Mouse (Mus musculus) regulatory T cell (primary cell): ENCODE results near the gene Ryr3.

ENCODE experiments used
- in situ Hi-C: fragments of 300-600 bp; cut with MboI, MseI; formaldehyde crosslinking; loops from one replicate; pipeline ENCODE4 v1.15.1; 2025; ENCODE audit warnings: high pct_unique_total_duplicates

Gene Ryr3

DNA sequence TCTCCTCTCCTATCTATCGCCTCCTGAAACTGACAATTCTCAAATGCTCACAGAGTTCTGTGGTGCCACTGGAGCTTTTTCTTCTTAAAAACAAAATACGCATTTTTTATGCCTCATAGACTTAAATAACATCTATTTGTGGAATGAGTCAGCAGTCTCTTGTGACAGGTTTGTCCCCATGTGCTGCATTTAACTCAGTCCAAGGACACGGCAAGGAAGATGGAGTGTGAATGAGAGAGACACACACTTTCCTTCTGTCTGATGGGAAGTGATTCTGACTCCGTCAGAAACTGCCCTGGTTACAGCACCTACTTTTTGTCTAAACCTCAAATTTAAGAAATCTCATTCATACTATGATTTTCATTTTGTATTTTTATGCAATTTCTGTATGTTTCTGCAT lies 306.3 kb downstream of the Ryr3 start:
- in situ Hi-C loops: no loop called here

DNA sequence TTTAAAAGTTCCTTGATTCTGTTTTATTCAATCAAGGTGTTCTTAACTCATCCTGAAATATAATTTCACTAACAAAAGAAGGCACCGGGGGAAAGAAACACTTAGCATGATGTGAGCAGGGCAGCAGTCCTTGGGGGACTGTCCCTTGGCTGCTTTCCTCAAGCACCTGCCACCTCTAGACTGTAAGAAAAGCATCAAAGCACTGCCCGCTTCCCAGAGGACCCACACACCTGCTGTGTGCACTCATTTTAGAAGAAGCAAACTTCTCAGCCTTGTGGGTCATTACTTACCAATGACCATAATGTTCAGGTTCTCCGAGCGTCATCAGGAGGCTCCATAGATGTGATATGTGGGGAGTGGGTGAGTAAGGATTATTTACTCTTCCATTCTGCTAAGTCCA lies 307.8 kb downstream of the Ryr3 start:
- in situ Hi-C loops: no loop called here

DNA sequence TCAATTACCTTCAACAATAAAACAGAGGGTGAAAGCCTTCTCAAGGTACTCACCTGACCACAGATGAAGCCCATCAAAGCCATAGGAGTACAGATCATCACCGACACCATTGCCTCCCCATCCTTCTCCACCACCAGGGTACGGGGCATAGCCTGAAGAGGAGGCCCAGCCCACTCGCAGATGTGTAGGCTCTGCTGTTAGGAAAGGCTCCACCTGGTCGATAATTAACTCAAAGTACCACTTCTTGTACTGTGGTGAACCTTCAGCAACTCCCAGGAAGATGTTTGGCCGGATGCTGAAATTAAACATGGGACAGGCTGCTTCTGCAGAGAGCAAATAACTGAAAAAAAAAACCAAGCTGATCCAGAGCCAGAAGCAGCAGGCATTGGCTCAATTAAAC lies 316.1 kb downstream of the Ryr3 start:
- in situ Hi-C loops: no loop called here

DNA sequence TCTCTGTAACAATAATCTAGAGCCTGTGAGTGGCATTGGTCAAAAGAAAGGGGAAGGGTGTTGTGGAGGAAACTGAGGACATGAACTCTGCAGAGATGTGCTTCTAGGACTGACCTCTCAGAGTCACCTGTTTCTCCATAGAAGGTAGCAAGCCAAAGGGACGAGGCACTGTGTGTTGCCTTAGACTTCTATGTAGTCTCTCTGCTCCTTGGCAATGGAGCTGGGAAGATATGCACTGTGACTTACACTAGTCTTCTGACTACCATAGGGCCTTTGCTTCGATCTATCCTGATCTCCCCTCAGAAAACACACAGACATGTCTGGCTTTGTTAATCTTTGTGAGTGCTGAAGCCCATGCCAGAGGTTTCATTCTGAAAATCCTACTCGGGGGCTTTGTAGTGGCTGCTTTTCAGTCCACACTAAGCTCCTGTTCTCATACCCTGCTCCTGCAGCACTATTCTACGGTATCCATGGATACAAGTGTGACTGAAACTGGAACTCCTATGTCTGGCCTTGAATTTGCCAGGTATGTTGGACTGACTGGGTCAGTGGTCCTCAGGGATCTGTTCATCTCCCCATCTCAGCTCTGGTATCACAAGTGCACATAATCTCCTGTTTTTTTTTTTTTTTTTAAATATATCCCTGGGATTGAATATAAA lies 332.3 kb downstream of the Ryr3 start:
- in situ Hi-C loops: no loop called here

DNA sequence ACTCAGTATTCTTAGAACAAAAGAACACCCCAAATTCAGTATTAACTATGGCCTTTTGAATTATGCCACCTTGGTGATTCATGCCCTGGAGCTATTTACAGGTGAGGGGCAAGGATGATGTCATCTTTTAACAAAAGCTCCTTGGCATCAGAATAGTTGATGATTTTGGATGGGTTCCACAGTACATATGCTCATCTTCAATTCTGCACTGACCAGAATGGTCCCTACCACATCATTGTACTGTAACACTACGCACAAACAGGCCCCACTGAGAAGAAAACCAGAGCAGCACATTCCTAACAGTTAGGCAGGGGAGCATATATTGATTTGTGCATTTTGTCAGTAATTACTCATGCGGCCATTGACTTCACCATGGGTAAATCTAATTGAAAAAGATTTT lies 335.1 kb downstream of the Ryr3 start:
- in situ Hi-C loops: no loop called here

DNA sequence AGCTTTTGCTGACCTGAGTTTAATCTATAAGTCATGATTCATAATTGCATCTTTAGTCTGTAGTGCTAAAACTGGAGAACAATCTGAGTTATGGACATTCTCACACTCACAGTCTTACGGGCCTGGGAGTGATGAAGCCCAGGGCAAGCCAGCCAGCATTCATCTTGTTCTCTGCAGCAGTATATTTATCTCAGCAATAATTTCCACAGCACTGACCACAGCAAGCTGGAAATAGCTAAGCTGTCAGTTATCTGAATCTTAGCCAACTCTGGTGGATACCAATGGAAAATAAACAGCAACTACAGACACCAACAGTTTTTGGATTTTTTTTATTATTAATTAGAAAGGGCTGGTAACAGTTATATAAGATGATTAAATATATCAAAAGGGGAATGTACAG lies 335.5 kb downstream of the Ryr3 start:
- in situ Hi-C loops: no loop called here

DNA sequence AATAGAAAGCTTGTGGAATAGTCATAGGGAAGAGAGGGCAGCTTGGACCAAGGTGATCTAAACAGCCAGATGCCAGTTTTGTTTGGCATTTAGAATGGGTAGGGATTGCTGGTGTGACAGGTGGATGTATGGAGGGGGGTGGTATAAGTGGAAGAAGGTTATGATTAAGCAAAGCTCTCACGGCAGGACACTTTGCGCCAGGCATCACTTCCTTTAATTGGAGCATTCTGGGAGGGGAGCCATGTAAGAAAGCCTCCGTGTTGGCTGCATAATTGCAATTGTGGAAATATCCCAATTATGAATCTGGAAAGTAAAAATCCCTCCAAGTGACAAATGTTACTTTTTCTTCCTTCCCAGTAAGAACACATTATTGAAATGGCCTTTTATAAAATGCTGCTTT lies 339.5 kb downstream of the Ryr3 start:
- in situ Hi-C loops: no loop called here

DNA sequence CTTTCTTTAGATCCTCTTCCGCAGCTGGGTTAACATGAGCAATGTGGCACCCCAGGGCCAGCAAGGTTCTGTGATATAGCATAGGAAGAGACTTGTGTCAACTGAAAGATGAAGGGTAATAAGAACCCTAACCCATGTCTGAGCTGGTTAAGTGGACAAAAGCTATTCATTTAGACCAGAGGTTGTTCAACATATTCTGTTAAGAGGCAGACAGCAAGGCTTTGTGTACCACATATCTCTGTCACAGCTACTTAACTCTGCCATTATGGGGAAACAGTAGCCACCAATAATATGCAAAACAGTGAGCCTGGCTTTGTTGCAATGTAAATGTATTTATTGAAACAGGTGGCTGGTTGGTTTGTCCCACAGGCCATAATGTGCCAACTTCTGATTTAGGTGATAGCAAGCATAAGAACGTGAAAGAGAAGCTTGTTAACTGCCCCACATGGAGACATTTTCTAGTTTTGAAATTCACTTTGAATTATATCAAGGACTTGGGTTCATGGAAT lies 350.8 kb downstream of the Ryr3 start:
- in situ Hi-C loops: no loop called here

DNA sequence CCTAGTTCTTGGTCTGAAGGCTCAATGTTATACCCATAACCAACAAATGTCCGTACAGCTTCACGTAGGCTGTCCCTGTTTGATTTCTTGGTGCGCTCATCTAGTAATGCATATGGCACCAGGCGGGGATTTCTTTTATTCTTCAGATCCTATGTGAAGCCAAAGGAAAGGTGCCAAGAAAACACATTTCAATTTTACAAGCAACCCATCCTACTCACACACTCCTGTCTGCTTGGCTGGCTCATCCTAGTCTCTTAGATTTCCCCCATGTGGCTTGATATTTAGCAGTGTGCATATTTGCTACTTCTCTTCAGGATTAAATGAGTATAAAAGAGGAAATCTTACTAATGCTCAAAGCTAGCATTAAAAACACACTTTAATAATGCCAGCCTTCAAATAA lies 355.1 kb downstream of the Ryr3 start:
- in situ Hi-C loops: no loop called here

DNA sequence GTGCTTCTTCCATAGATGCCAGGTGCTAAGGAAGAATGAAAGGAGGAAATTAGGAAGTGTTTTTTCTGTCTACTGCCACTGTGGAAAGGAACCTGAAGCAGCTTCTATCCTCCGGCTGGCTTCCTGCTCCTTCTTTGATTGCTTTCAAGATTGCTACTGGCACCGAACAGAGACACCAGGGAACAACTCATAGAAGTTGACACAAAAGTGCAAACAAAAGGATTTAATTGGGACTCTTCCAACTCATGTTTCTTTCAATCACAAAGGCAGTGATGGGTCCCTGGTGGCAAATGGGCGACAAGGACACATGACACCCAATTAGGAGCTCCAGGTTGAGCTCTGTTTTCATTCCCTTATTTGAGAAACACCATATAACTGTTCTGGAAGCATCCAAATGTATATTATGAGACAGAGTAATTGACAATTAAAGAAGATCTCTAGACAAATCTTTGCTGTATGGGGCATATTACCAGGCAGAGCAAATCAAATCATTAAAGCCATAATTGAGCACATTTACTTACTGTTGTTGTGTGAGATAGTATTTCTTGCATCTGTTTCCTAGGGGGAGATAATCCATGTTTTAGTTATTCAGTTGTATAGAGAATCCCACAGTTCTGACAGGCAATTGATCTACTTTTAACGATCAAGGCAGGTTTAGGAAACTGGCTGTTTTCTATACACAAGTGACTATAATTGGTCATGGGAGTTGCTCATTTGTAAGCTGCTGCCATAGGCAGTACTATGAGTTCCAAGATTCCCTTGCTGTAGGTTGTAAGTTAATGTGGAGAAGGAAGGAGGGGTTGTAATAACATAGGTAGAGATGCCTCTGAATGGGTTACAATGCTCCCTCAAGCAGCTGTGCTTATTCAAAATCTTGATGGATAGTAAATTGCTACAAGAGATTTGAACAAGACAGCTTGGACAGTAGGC lies 371.0 kb downstream of the Ryr3 start:
- in situ Hi-C loops: no loop called here

DNA sequence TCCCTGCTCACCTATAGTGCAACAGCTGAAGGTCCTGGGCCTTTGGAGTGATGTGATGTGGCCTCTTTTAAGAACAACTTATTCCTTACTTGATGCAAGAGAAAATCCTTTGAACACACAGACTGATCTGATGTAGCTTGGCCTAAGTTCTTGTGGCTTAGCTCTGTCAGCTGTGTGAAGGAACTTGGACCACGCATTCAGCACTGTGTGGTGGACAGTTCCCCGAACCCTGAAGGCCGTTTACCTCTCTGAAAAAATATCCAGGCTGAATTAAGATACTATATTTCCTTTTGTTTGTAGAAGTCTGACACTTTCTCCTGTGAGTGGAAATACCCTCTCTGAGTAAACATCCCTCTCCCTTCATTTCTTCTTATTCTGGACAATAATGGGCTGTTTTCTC lies 374.0 kb downstream of the Ryr3 start:
- in situ Hi-C loops: no loop called here

DNA sequence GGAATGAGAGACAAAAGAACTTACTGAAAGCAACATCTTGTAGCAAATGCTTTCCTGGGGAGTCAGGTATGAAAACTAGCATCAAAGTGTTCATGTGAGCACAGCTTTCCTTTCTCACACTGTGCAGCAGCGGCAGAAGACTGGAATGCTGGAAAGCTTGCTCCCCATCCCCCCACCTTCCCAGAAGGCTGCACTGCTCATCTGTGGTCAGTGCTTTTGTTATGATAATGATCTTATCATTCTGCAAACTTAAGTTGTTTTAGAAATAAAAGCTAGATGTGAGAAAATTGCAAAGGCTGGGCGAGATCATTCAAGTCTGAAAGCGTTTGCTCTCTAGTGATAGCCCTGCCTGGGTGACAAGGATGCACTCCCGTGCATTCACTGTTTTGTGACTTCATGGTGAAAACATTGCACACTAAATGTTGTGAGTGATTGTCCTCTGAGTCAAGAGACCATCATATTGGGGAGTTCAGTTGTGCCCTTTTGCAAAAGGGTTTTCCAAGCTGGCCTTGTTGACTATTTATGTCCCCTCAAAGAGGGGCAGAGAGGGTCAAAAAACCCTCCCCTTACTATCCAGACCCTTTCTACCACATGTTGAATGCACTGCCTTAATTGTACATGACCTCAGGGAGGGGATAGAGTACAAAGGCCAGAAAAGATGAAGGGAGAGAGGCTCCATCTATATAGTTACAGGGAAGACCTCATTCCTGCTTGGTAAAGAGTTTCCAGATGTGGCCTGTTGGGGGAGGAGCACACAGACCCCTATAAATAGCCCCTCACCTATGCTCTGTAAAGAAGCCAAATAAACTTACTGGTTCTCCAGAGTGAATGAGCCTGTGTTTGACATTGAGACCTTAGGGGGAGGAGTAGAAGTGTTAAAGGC lies 385.2 kb downstream of the Ryr3 start:
- in situ Hi-C loops: no loop called here

DNA sequence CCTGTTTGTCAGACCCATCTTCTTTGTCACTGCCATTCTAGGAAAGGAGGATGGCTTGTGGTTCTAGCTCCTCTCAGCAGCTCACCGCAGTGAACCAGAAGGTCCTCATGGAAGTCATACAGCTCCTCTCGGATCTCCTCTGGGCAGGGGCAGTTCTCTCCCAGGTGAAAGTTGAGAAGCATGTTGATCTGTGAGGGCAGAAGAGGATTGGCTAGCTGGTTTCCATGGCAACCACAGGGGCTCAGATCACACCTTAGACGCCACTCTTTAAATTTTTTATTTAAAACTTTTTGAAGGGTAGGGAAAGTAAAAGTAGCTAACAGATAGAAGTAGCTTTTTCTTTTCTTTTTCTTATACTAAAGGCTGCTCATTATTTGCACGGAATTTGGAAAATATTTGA lies 390.3 kb downstream of the Ryr3 start:
- in situ Hi-C loops: no loop called here

DNA sequence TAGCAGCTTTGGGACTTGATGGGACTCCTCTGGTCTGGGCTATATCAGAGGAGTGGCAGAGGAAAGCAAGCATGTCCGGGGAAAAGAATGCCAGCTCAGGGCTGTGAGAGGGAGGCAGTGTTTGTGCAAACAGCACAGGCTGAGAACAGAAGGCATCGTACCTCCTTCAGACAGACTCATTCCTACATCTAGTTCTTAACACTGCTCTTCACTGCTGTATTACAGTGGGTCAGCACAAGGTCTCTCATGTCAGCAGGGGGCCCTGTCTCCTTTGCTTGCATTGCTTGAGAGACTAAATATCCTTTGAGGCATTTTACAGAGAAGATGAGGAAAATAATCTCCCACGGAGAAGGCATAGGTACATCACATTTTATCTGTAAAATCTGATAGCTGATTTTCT lies 394.2 kb downstream of the Ryr3 start:
- in situ Hi-C loops: no loop called here

DNA sequence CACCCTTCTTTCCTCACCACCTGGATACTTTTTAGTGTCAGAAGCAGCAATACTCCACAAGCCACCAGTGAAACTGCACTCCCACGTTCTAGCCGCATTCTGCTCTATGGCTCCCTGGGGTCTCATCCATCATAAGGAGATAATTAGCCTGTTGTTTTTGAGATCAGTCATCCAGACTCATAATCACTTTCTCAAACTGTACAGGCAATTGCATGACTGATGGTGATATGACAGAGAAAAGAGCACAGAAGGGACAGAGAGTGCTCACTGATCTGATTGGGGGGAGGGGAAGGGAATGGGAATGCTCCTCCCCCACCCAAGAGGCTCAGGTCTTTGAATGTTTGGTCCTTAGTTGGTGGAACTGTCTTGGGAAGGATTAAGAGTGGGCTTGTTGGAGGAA lies 397.8 kb downstream of the Ryr3 start:
- in situ Hi-C loops: no loop called here

DNA sequence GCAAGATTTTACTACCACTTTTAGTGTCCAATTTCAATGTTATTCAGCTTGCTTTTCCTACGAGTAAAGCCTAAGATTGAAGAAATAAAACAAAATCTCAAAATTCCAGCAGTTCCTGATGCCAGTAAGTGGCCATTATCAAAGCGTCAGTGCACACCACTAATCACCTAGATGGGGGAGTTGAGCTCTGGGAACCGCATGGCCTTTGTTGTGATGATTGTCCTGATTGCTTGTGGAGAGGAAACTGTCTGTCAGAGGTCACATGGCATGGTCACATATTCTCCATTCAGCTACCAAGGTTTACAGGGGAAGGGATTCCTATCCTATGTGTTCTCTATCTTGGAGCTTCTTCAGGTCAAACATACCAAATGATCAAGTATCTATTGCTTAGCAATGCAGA lies 399.9 kb downstream of the Ryr3 start:
- in situ Hi-C loops: no loop called here

DNA sequence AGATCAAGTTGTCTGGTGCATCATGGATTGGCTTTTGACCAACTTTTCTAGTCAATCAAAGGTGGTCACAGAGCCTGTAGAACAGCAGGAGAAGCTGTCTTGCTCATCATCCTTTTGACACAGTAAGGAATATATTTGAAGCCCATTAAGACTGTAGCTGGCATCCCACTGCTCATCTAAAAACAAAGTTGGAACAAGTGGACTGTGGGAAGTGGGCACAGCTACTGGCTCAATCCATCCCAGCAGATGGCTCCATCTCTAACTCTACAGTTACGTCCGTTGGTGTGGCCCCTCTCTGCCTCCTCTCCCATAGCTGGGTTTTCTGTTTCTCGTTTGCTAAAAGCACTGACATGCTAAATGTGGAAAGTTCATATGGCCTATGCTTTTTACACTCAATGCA lies 400.9 kb downstream of the Ryr3 start:
- in situ Hi-C loops: no loop called here

DNA sequence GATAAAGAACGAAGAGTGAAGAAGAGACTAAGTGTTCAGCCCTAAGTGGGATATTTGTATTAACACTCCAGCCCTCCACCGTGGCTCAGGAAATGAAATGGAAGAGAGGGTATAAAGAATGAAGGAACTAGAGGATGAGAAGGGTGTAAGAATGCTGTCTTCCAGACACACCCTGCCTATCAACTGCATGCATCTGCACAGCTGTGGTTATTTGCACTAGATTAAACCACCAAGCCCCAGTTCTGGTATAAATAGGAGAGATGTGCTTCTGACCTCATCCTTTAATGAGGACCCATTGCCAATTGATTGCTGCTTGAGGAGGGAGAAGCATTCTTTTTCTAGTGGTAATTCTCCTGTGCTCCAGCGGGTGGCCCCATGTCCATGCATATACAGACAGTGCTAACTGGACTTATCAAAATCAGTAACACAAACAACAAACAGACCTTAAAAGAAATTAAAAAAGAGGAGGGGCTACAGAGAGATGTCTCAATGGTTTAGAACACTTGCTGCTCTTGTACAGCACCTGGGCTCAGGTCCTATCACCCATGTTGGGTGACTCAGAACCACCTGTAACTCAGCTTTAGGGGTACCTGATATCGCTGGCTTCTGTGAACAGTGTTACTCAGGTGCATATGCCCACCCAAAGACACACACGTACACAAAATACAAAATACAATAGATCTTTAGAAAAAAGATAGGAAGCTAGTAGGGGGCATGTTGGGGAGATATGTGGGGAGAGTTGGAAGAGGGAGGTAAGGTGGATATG lies 404.1 kb downstream of the Ryr3 start:
- in situ Hi-C loops: no loop called here

DNA sequence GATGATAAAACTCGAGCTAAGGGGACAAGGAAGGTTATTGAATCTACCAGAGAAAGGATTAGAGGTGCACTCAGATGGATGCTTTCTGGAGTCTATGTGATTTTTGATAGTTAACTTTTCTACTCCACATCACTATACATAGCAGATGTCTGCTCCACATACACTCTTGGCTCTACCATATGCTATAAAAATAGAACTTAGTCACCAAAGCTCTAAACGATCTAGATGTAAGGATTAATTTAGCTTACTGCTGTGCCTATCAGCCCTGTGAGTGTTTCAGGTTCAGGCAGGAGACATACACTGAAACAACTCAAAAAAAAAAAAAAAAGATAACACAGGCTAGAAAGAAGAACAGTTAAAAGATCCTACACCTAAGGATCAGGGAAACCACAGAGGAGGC lies 410.9 kb downstream of the Ryr3 start:
- in situ Hi-C loops: loop anchor here (10.0 kb wide), 1 partner anchor 499 kb away; no protein-coding TSS in a partner anchor

DNA sequence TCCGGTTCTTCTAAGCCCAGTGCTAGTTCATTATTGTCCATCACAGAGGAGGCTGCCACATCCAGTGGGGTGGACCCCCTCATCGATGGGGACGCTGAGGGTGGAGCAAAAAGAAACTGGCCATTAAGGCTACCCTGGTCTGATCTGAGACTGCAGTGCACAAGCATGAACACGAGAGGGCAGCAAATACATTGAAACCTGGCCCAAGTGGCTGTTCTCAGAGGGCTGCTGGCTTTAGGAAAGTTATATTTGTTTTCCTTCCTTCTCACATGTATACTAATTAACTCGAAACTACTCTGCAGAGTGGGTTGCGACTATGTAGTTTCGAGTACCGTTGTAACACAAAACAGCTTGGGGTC lies 416.9 kb downstream of the Ryr3 start:
- in situ Hi-C loops: loop anchor here (10.0 kb wide), 1 partner anchor 505 kb away; no protein-coding TSS in a partner anchor

DNA sequence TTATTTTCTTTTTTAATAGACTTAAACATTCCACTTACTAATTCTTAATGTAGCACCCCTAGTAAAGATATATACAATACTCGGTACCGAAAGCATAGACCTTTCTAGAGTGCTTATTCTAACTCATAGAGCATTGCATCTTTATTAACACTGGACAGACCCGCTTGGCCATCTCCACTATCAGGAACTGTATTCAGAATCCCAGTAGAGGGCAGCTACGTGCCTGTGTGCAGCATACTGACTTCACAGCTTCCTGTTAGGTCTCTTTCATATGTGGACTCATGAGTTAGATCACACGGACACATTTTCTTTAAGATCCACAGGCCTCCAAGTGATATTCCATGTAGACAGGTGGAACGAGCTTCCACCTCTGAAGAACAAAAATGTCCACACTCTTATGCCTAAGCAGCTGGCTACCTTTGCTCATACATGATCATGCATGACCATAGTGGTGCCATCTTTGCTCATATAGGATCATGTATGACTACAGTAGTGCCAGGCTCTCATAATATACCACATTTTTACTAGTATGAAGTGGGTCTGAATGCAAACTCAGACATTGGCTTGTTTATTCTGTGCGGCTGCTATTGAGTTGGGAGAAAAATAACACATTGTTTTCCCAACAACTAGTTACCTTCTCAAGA lies 417.4 kb downstream of the Ryr3 start:
- in situ Hi-C loops: no loop called here
